Mouse (Mus musculus): ENCODE results near the gene Calm4. TPM values are rescaled to one million over a fixed set of nuclear protein-coding genes. Genes with fewer than 3 reads are reported as not detected.

Gene Calm4
- polyA plus RNA-seq, 1 experiment from 2014 or later, result 0.18 TPM

Other genes starting within 250 kb of the Calm4 start
- 11.4 and 12.9 TPM in 2 replicates for gene Fam208b, start 226.6 kb upstream of the Calm4 start, polyA plus RNA-seq (2015; fragmentation: Nextera tagmentation; extraction: Ambion mirVana)
- gene Asb13, start 203.7 kb upstream of the Calm4 start, polyA plus RNA-seq (2015; fragmentation: Nextera tagmentation; extraction: Ambion mirVana), result 15.3 and 18.8 TPM in 2 replicates
- gene Calml3, start 33.4 kb upstream of the Calm4 start, polyA plus RNA-seq (2015; fragmentation: Nextera tagmentation; extraction: Ambion mirVana), result not detected in 2 replicates
- gene Calm5, start 16.4 kb downstream of the Calm4 start, polyA plus RNA-seq (2015; fragmentation: Nextera tagmentation; extraction: Ambion mirVana), result not detected in 2 replicates
- gene Net1, start 80.5 kb downstream of the Calm4 start, polyA plus RNA-seq (2015; fragmentation: Nextera tagmentation; extraction: Ambion mirVana), result 11.7 and 12.9 TPM in 2 replicates
- gene Tubal3, start 80.5 kb downstream of the Calm4 start, polyA plus RNA-seq (2015; fragmentation: Nextera tagmentation; extraction: Ambion mirVana), result not detected in 2 replicates
- gene Ucn3, start 107.6 kb downstream of the Calm4 start, polyA plus RNA-seq (2015; fragmentation: Nextera tagmentation; extraction: Ambion mirVana), result 0.20 and 0.31 TPM in 2 replicates
- gene Akr1c14, start 211.3 kb downstream of the Calm4 start, polyA plus RNA-seq (2015; fragmentation: Nextera tagmentation; extraction: Ambion mirVana), result 0.85 and 1.3 TPM in 2 replicates

Measured in hindbrain, embryonic 16.5 days (tissue).